Mouse (Mus musculus) embryo, embryonic 11.5 days (tissue): ENCODE measurements around the gene Grin2c.

ENCODE experiments used
- DNase-seq: peaks from one replicate; pipeline ENCODE4 v3.0.0-alpha.2; 2012; ENCODE audit warnings: low read depth, low spot score

Gene Grin2c

GRCm38 (mm10) chr11:115267061-115267883, at the start of gene Grin2c:
Gene Grin2c (minus strand): TSS chr11:115267243.
- no peak for DNase-seq

- no peak for DNase-seq
These were observed 47.2 kb upstream of the Grin2c start for GRCm38 (mm10) chr11:115314249-115314648.

- no peak for DNase-seq
These were observed 41.7 kb upstream of the Grin2c start for GRCm38 (mm10) chr11:115308781-115309180.

- no peak for DNase-seq
These were observed 39.8 kb upstream of the Grin2c start, which contains the start of gene Otop2 for GRCm38 (mm10) chr11:115306863-115307262. Gene Otop2 (plus strand): TSS chr11:115307163.

GRCm38 (mm10) chr11:115303167-115303566, 36.1 kb upstream of the Grin2c start:
- DNase-seq, result no peak

- DNase-seq, result no peak
These were observed 34.3 kb upstream of the Grin2c start for GRCm38 (mm10) chr11:115301351-115301750.

GRCm38 (mm10) chr11:115300745-115301144, 33.7 kb upstream of the Grin2c start:
- no peak for DNase-seq

GRCm38 (mm10) chr11:115298160-115298559, 31.1 kb upstream of the Grin2c start:
- DNase-seq, result no peak

- no peak for DNase-seq
These were observed 30.3 kb upstream of the Grin2c start, which contains the start of gene Fads6 for GRCm38 (mm10) chr11:115297214-115297826. Gene Fads6 (minus strand): TSS chr11:115297663.

GRCm38 (mm10) chr11:115296471-115297210, 29.6 kb upstream of the Grin2c start:
- DNase-seq, result no peak

- DNase-seq, result no peak
These were observed 28.9 kb upstream of the Grin2c start for GRCm38 (mm10) chr11:115295939-115296338.

- no peak for DNase-seq
These were observed 25.8 kb upstream of the Grin2c start for GRCm38 (mm10) chr11:115292631-115293375.

- DNase-seq, result no peak
These were observed 24.5 kb upstream of the Grin2c start for GRCm38 (mm10) chr11:115291503-115291902.

- DNase-seq, result no peak
These were observed 23.9 kb upstream of the Grin2c start for GRCm38 (mm10) chr11:115290919-115291318.

- DNase-seq, result no peak
These were observed 23.3 kb upstream of the Grin2c start for GRCm38 (mm10) chr11:115290314-115290713.

GRCm38 (mm10) chr11:115289885-115290284, 22.8 kb upstream of the Grin2c start:
- DNase-seq, result no peak

- no peak for DNase-seq
These were observed 21.3 kb upstream of the Grin2c start for GRCm38 (mm10) chr11:115288305-115288704.

- DNase-seq, result no peak
These were observed 20.3 kb upstream of the Grin2c start for GRCm38 (mm10) chr11:115287386-115287785.

- no peak for DNase-seq
These were observed 19.4 kb upstream of the Grin2c start for GRCm38 (mm10) chr11:115286201-115286993.

- no peak for DNase-seq
These were observed 18.2 kb upstream of the Grin2c start for GRCm38 (mm10) chr11:115285282-115285681.
